10 mouse cellular contexts compared by ENCODE assay signal in the genomic region with DNA sequence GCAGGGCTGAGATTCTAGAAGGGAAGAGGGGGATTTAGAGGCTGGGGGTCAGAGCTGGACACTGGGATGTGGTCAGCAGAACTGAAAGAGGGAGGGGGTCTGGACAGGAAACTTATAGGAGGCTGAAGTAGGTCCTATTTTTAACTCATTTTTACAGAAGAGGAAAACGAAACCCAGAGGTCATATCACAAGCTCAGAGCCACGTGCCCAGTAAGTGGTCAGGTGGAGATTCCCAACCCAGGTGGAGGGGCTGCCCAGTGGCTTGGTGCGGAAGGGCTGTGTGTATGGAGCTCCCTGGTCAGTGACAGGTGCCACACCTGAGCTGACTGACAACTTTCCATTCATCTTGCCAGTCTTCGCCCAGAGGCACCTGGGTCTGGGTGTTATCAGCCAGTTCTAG. TPM values are rescaled to one million over a fixed set of nuclear protein-coding genes. Genes with fewer than 3 reads are reported as not detected.
DNase-seq lines count a peak whose midpoint lies in the region; ATAC-seq and TF ChIP-seq lines count a peak whose summit lies in the region.
"Had no signal": no experiment of that assay in that cellular context is flagged by ENCODE, and none has a peak within 500 bp of the region (broad histone marks: within the 10 kb centered on the region; RNA-seq: fewer than 3 reads in every experiment).

No protein-coding gene starts in this region.

- 71% methylated on average over 4 of the region's 4 CpGs for WGBS in hindbrain, embryonic 10.5 days
- WGBS in hindbrain, embryonic 11.5 days = 77% methylated on average over 4 of the region's 4 CpGs
- 70% methylated on average over 4 of the region's 4 CpGs for WGBS in embryonic facial prominence, embryonic 12.5 days
- WGBS in limb, embryonic 13.5 days = 70% methylated on average over 4 of the region's 4 CpGs

- peaks cover 68% of the 10 kb centered on the region for H3K79me2 ChIP-seq in C2C12 (ENCODE audit: control insufficient read depth, insufficient read depth)

- no peak for DNase-seq in hindbrain, embryonic 10.5 days (ENCODE audit: low spot score)
- DNase-seq in hindbrain, embryonic 11.5 days (ENCODE audit: low spot score) = no peak
- DNase-seq in thymus, postnatal 25 days = no peak
- DNase-seq in layer of hippocampus, postnatal 36 days = no peak
- DNase-seq in spleen, postnatal 36 days (ENCODE audit: low spot score in 2 of 2) = no peak

- 0 out of 2 replicates have a peak overlapping the region, but pooled peaks have one; percentile 86 for H3K27ac ChIP-seq in hindbrain, embryonic 10.5 days
- H3K27ac ChIP-seq in hindbrain, embryonic 11.5 days (ENCODE audit: low read depth, low read length) = no peak overlapping the region
- no peak overlapping the region for H3K27ac ChIP-seq in embryonic facial prominence, embryonic 12.5 days
- H3K27ac ChIP-seq in limb, embryonic 13.5 days = no peak overlapping the region

- peaks cover 38% of the 10 kb centered on the region for H3K79me3 ChIP-seq in C2C12 (ENCODE audit: low read depth)

- no peak for ATAC-seq in hindbrain, embryonic 11.5 days (ENCODE audit: low FRiP score)
- no peak for ATAC-seq in embryonic facial prominence, embryonic 12.5 days (ENCODE audit: insufficient number of reproducible peaks, insufficient read depth, low FRiP score, low TSS enrichment)
- ATAC-seq in limb, embryonic 13.5 days (ENCODE audit: low FRiP score, low read depth) = no peak

- H3K9ac ChIP-seq in hindbrain, embryonic 11.5 days (ENCODE audit: low read depth, low read length) = no peak overlapping the region
- peak overlapping the region; percentile 72; the same call in 1 of the 2 replicates for H3K9ac ChIP-seq in embryonic facial prominence, embryonic 12.5 days
- H3K9ac ChIP-seq in limb, embryonic 13.5 days = peak overlapping the region; percentile 80; the same call in 1 of the 2 replicates

- peaks cover 32% of the 10 kb centered on the region for H3K4me1 ChIP-seq in hindbrain, embryonic 10.5 days (replicated peaks)
- peaks cover 11% of the 10 kb centered on the region for H3K4me1 ChIP-seq in hindbrain, embryonic 11.5 days (replicated peaks; ENCODE audit: control insufficient read depth, insufficient read depth, low read length)
- H3K4me1 ChIP-seq in embryonic facial prominence, embryonic 12.5 days = peaks cover 29% of the 10 kb centered on the region
- peaks cover 43% of the 10 kb centered on the region for H3K4me1 ChIP-seq in limb, embryonic 13.5 days

- H3K9me3 ChIP-seq in hindbrain, embryonic 10.5 days = no peaks in the 10 kb centered on the region
- H3K9me3 ChIP-seq in hindbrain, embryonic 11.5 days (ENCODE audit: control insufficient read depth, low read length) = no peaks in the 10 kb centered on the region
- H3K9me3 ChIP-seq in embryonic facial prominence, embryonic 12.5 days = no peaks in the 10 kb centered on the region
- H3K9me3 ChIP-seq in limb, embryonic 13.5 days = no peaks in the 10 kb centered on the region
- H3K9me3 ChIP-seq: G1E had no signal

- no peak for TF ChIP-seq CTCF in C2C12 (IDR thresholded peaks at IDR 0.05; ENCODE audit: control insufficient read depth, insufficient read depth, insufficient read length)

- H3K27me3 ChIP-seq in hindbrain, embryonic 10.5 days (ENCODE audit: insufficient read depth, poor library complexity, severe bottlenecking) = peaks cover 17% of the 10 kb centered on the region; the same call in 1 of the 2 replicates
- 0 out of 2 replicates have a peak, but pooled peaks cover 2% of the 10 kb centered on the region for H3K27me3 ChIP-seq in hindbrain, embryonic 11.5 days (ENCODE audit: control insufficient read depth, insufficient read depth, low read length)
- H3K27me3 ChIP-seq in C2C12 (ENCODE audit: control insufficient read depth, insufficient read depth, insufficient read length) = no peaks in the 10 kb centered on the region
- no peaks in the 10 kb centered on the region for H3K27me3 ChIP-seq in embryonic facial prominence, embryonic 12.5 days
- H3K27me3 ChIP-seq in limb, embryonic 13.5 days = no peaks in the 10 kb centered on the region

- no peak overlapping the region; the same call in 1 of the 2 replicates for H3K4me2 ChIP-seq in hindbrain, embryonic 11.5 days (replicated peaks; ENCODE audit: low read depth, low read length)
- H3K4me2 ChIP-seq in embryonic facial prominence, embryonic 12.5 days (replicated peaks) = peak overlapping the region; percentile 90
- peak overlapping the region; percentile 87 for H3K4me2 ChIP-seq in limb, embryonic 13.5 days (replicated peaks)

- H3ac ChIP-seq in C2C12 (ENCODE audit: control insufficient read depth, insufficient read length, low read depth) = peak overlapping the region; percentile 54

- H3K36me3 ChIP-seq in hindbrain, embryonic 10.5 days = no peaks in the 10 kb centered on the region
- H3K36me3 ChIP-seq in hindbrain, embryonic 11.5 days (ENCODE audit: control insufficient read depth, insufficient read depth, low read length) = no peaks in the 10 kb centered on the region
- peaks cover 26% of the 10 kb centered on the region for H3K36me3 ChIP-seq in C2C12 (ENCODE audit: control insufficient read depth, insufficient read depth)
- H3K36me3 ChIP-seq in embryonic facial prominence, embryonic 12.5 days = 0 out of 2 replicates have a peak, but pooled peaks cover 15% of the 10 kb centered on the region
- peaks cover 20% of the 10 kb centered on the region for H3K36me3 ChIP-seq in limb, embryonic 13.5 days
- H3K36me3 ChIP-seq: G1E had no signal

- H3K4me3 ChIP-seq in hindbrain, embryonic 10.5 days = peak overlapping the region; percentile 65; the same call in 1 of the 2 replicates
- no peak overlapping the region for H3K4me3 ChIP-seq in hindbrain, embryonic 11.5 days (ENCODE audit: low read depth, low read length)
- peak overlapping the region; percentile 65 for H3K4me3 ChIP-seq in C2C12 (ENCODE audit: insufficient read depth, poor library complexity, severe bottlenecking)
- H3K4me3 ChIP-seq in embryonic facial prominence, embryonic 12.5 days = no peak overlapping the region
- peak overlapping the region; percentile 70 for H3K4me3 ChIP-seq in limb, embryonic 13.5 days

TF ChIP-seq in C2C12, 6 proteins besides CTCF, POLR2A, EP300 and RAD21:
- TF ChIP-seq MYOD1 (IDR thresholded peaks at IDR 0.05; ENCODE audit: control insufficient read depth, insufficient read length, low read depth) (no peak), MAX (IDR thresholded peaks at IDR 0.05) (no peak), USF1 (IDR thresholded peaks at IDR 0.05; ENCODE audit: low read depth) (peak; percentile 46), CEBPB (IDR thresholded peaks at IDR 0.05; ENCODE audit: low read depth) (no peak)

RNA-seq across cellular contexts. Expression of gene Axl, which starts 1.5 kb away (rescaled TPM):
- 15.0 and 18.4 TPM in 2 replicates for polyA plus RNA-seq in hindbrain, embryonic 10.5 days (2016; fragmentation: Nextera tagmentation; extraction: Ambion mirVana)
- polyA plus RNA-seq in hindbrain, embryonic 11.5 days (2014; fragmentation: Nextera tagmentation; extraction: Ambion mirVana) = 15.0 and 19.4 TPM in 2 replicates
- polyA plus RNA-seq in C2C12 (2012; fragmentation: generic; extraction: Trizol) = 270 TPM
- polyA plus RNA-seq in embryonic facial prominence, embryonic 12.5 days (2016; fragmentation: Nextera tagmentation; extraction: Ambion mirVana) = 71.1 and 76.0 TPM in 2 replicates
- polyA plus RNA-seq in limb, embryonic 13.5 days (2015; fragmentation: Nextera tagmentation; extraction: Ambion mirVana) = 84.1 and 103 TPM in 2 replicates
- 10 to 100 TPM; 39.8 to 42.1 TPM for total RNA-seq in layer of hippocampus, postnatal 36 days (2021)
- polyA plus RNA-seq: G1E had no signal

RNA-seq across cellular contexts. Expression of gene Cyp2s1, which starts 29.7 kb away (rescaled TPM):
- 0.44 and 0.46 TPM in 2 replicates for polyA plus RNA-seq in hindbrain, embryonic 10.5 days (2016; fragmentation: Nextera tagmentation; extraction: Ambion mirVana)
- polyA plus RNA-seq in hindbrain, embryonic 11.5 days (2014; fragmentation: Nextera tagmentation; extraction: Ambion mirVana) = 0.69 and 0.95 TPM in 2 replicates
- polyA plus RNA-seq in C2C12 (2012; fragmentation: generic; extraction: Trizol) = 0.15 TPM
- polyA plus RNA-seq in embryonic facial prominence, embryonic 12.5 days (2016; fragmentation: Nextera tagmentation; extraction: Ambion mirVana) = 4.2 and 5.3 TPM in 2 replicates
- polyA plus RNA-seq in limb, embryonic 13.5 days (2015; fragmentation: Nextera tagmentation; extraction: Ambion mirVana) = 1.8 and 2.2 TPM in 2 replicates
- total RNA-seq in layer of hippocampus, postnatal 36 days (2021) = 1 to 10 TPM; 1.8 to 2.3 TPM
- total RNA-seq: hematopoietic stem cell, adult 5-6 weeks had no signal
- polyA plus RNA-seq: G1E had no signal

RNA-seq across cellular contexts. Expression of gene Hnrnpul1, which starts 32.4 kb away (rescaled TPM):
- polyA plus RNA-seq in hindbrain, embryonic 10.5 days (2016; fragmentation: Nextera tagmentation; extraction: Ambion mirVana) = 60.5 and 61.6 TPM in 2 replicates
- polyA plus RNA-seq in hindbrain, embryonic 11.5 days (2014; fragmentation: Nextera tagmentation; extraction: Ambion mirVana) = 68.1 and 70.1 TPM in 2 replicates
- 84.0 TPM for polyA plus RNA-seq in C2C12 (2012; fragmentation: generic; extraction: Trizol)
- 68.1 and 72.8 TPM in 2 replicates for polyA plus RNA-seq in embryonic facial prominence, embryonic 12.5 days (2016; fragmentation: Nextera tagmentation; extraction: Ambion mirVana)
- polyA plus RNA-seq in limb, embryonic 13.5 days (2015; fragmentation: Nextera tagmentation; extraction: Ambion mirVana) = 62.6 and 63.5 TPM in 2 replicates
- 100 to 1,000 TPM; 100 to 108 TPM for total RNA-seq in layer of hippocampus, postnatal 36 days (2021)

Comparison
In these comparisons a context has a peak if more than half of its experiments do, and no peak if none do; other contexts are left out.
1. H3K4me3 ChIP-seq: peak in hindbrain, embryonic 10.5 days (single experiment), C2C12 (single experiment) and limb, embryonic 13.5 days (single experiment); none in hindbrain, embryonic 11.5 days (single experiment) and embryonic facial prominence, embryonic 12.5 days (single experiment).